8 mouse cellular contexts compared by ENCODE assay signal in the genomic region with DNA sequence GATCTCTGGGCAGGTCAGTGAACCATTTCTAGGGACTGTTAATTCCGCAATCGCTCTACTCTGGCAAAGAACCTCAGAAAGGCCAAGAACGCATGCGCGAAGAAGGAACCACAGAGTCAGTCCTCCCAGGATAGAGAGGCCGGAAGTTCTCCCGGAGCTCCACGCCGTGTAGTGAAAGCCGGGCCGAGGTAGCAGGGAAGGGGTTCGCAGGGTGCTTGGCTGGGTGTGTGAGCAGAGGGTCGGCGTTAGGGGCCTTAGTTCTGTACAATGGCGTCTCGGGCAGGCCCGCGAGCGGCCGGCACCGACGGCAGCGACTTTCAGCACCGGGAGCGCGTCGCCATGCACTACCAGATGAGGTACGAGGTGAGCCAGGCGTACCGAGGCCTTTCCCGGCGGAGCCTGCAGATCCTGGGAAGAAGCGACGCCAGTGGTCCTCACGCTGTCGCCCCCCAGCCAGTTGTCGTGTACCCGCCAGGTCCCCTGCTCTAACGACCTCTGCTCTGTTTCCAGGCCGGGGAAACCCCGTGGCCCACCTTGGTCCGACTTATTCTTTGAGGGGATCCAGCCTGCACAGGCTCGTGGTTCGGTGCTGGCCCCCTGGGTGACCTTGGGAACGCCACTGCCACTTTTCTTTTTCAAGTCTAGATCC. TPM values are rescaled to one million over a fixed set of nuclear protein-coding genes. Genes with fewer than 3 reads are reported as not detected.
DNase-seq lines count a peak whose midpoint lies in the region; ATAC-seq and TF ChIP-seq lines count a peak whose summit lies in the region.

Gene Jagn1 (plus strand): TSS at position 128 of the 649 bp plus-strand sequence.

- peak; percentile 81 for TF ChIP-seq POLR2A in cortical plate, adult 2 months (IDR thresholded peaks at IDR 0.05; ENCODE audit: extremely low read depth, insufficient read depth, low read length)

- peak; percentile 83 for DNase-seq in gastrocnemius, postnatal 10 days
- DNase-seq in induced T-regulatory cell, adult 2 months (ENCODE audit: low read depth), result peak; percentile 99
- peak; percentile 68 to 93 for DNase-seq in left cerebral cortex, adult 9 months (ENCODE audit: low spot score in 2 of 2)
- peak; percentile 86 for DNase-seq in right cerebral cortex, postnatal 14 days
- DNase-seq in urinary bladder, postnatal 36 days (ENCODE audit: low spot score in 2 of 2), result peak; percentile 85 to 92

- ATAC-seq in activated CD4-positive, CD25-positive, alpha-beta regulatory T cell, adult 4 months, result peak; percentile 88
- peak; percentile 84 for ATAC-seq in megakaryocyte progenitor cell, adult 5-6 weeks (replicated peaks; ENCODE audit: poor library complexity)

- H3K4me3 ChIP-seq in cortical plate, adult 2 months (ENCODE audit: insufficient read depth, low read length), result peak within 1 kb of the TSS; percentile 83

- H3K27ac ChIP-seq in cortical plate, adult 2 months (ENCODE audit: insufficient read depth, low read length), result peak within 1 kb of the TSS; percentile 31; the same call in 1 of the 2 replicates

- peaks cover 2% of the 10 kb centered on the region; the same call in 1 of the 2 replicates for H3K4me1 ChIP-seq in cortical plate, adult 2 months (ENCODE audit: control insufficient read depth, insufficient read depth, low read length)

- TF ChIP-seq CTCF in cortical plate, adult 2 months (IDR thresholded peaks at IDR 0.05; ENCODE audit: extremely low read depth, insufficient read depth, low read length), result no peak

RNA-seq across cellular contexts. Expression of gene Jagn1, which starts in this region (rescaled TPM):
- 10 to 100 TPM; 40.7 to 68.9 TPM for polyA plus RNA-seq in activated CD4-positive, CD25-positive, alpha-beta regulatory T cell, adult 4 months (2017; shearing (Covaris generic))
- polyA plus RNA-seq in cortical plate, adult 2 months (2012; rRNA removed), result 51.8 and 54.0 TPM in 2 replicates
- 10 to 100 TPM; 27.9 to 32.7 TPM for total RNA-seq in gastrocnemius, postnatal 10 days (2021)
- total RNA-seq in megakaryocyte progenitor cell, adult 5-6 weeks (2015), result 76.3 and 85.0 TPM in 2 replicates
- 21.7 and 28.0 TPM in 2 replicates for total RNA-seq in megakaryocyte progenitor cell, adult 5-6 weeks (2017)

Comparison
In these comparisons a context has a peak if more than half of its experiments do, and no peak if none do; other contexts are left out.
1. Peak in every context shown above with its lines: DNase-seq, ATAC-seq, H3K4me3 ChIP-seq and H3K27ac ChIP-seq.